9 mouse cellular contexts compared by ENCODE assay signal in the genomic region with DNA sequence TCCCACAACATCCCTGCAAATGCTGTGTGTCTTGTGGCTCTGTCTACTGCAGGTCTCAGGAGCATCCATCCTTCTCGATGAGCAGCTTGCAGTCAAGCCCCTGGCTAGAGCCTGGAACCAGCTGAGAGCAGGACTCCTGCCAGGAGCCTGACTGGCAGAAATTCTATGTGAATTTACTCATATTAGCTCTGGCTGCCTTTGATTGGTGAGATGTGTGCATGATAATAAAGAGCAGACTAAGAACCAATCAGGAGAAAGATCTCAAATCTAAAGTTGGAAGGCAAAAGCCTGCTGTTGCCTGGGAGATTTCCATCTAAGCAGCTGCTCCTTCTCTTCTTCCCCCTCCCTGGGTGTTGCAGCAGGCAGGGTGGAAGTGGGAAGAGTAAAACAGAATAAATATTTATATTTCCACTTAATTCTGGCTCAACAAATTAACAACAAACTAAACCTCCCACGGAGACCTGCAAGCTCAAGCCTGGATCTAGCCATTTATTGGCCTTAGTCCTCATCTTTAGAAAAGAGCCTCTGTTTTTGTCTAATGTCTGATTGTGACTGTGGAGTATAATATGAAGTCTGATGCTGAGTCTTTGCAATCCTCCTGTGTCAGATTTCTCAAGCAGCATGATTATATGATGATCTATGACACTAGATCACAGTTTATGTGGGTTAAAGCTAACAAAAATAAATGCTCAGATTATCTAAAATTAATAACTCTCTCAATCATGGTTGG.
DNase-seq lines count a peak whose midpoint lies in the region; ATAC-seq and TF ChIP-seq lines count a peak whose summit lies in the region.
"Had no signal": no experiment of that assay in that cellular context is flagged by ENCODE, and none has a peak within 500 bp of the region (broad histone marks: within the 10 kb centered on the region; RNA-seq: fewer than 3 reads in every experiment).

No protein-coding gene starts in this region.

- no peaks in the 10 kb centered on the region for H3K36me3 ChIP-seq in neural tube, embryonic 12.5 days
- no peaks in the 10 kb centered on the region for H3K36me3 ChIP-seq in stomach, postnatal 0 days (ENCODE audit: control insufficient read depth, insufficient read depth, low read length)
- no peaks in the 10 kb centered on the region for H3K36me3 ChIP-seq in liver, embryonic 12.5 days
- H3K36me3 ChIP-seq: heart, embryonic 15.5 days had no signal

- WGBS in neural tube, embryonic 12.5 days: 49% methylated on average over 2 of the region's 2 CpGs
- 27% methylated on average over 2 of the region's 2 CpGs for WGBS in stomach, postnatal 0 days
- WGBS in liver, embryonic 12.5 days (ENCODE audit: insufficient replicate concordance): 43% methylated on average over 2 of the region's 2 CpGs

- no peaks in the 10 kb centered on the region for H3K9me3 ChIP-seq in neural tube, embryonic 12.5 days
- no peaks in the 10 kb centered on the region for H3K9me3 ChIP-seq in stomach, postnatal 0 days (ENCODE audit: control insufficient read depth, low read length)
- no peaks in the 10 kb centered on the region for H3K9me3 ChIP-seq in liver, embryonic 12.5 days (replicated peaks)
- H3K9me3 ChIP-seq: heart, embryonic 15.5 days had no signal

- H3K4me2 ChIP-seq in neural tube, embryonic 12.5 days (replicated peaks): no peak overlapping the region
- H3K4me2 ChIP-seq in stomach, postnatal 0 days (replicated peaks; ENCODE audit: low read depth): no peak overlapping the region
- H3K4me2 ChIP-seq in liver, embryonic 12.5 days: no peak overlapping the region
- H3K4me2 ChIP-seq: heart, embryonic 15.5 days had no signal

- no peak for TF ChIP-seq EP300 in stomach, postnatal 0 days (optimal IDR thresholded peaks at IDR 0.05)

- no peak overlapping the region for H3K9ac ChIP-seq in neural tube, embryonic 12.5 days
- no peak overlapping the region for H3K9ac ChIP-seq in stomach, postnatal 0 days (ENCODE audit: low read length)
- H3K9ac ChIP-seq in liver, embryonic 12.5 days: no peak overlapping the region
- H3K9ac ChIP-seq: heart, embryonic 15.5 days had no signal

- H3K27me3 ChIP-seq in neural tube, embryonic 12.5 days (replicated peaks): no peaks in the 10 kb centered on the region
- H3K27me3 ChIP-seq in stomach, postnatal 0 days (ENCODE audit: control insufficient read depth, insufficient read depth, low read length): no peaks in the 10 kb centered on the region
- H3K27me3 ChIP-seq in liver, embryonic 12.5 days (replicated peaks): no peaks in the 10 kb centered on the region
- H3K27me3 ChIP-seq: heart, embryonic 15.5 days had no signal

- DNase-seq in neural tube, embryonic 10.5 days (ENCODE audit: extremely low spot score, low spot score): no peak
- peak; percentile 27 to 80 for DNase-seq in cerebellum, postnatal 4 days (ENCODE audit: low spot score in 2 of 2)
- peak; percentile 57 to 69 for DNase-seq in layer of hippocampus, adult 2 months (ENCODE audit: low spot score in 2 of 2)
- peak; percentile 12 for DNase-seq in lung, postnatal 14 days
- no peak for DNase-seq in stomach, postnatal 0 days (ENCODE audit: low spot score)
- DNase-seq in ovary, postnatal 36 days (ENCODE audit: low spot score): no peak

- H3K4me3 ChIP-seq in neural tube, embryonic 12.5 days: no peak overlapping the region
- peak overlapping the region; percentile 39 for H3K4me3 ChIP-seq in layer of hippocampus, adult 2 months
- H3K4me3 ChIP-seq in stomach, postnatal 0 days (ENCODE audit: low read depth, low read length): no peak overlapping the region
- no peak overlapping the region for H3K4me3 ChIP-seq in liver, embryonic 12.5 days
- H3K4me3 ChIP-seq: heart, embryonic 15.5 days had no signal

- H3K27ac ChIP-seq in neural tube, embryonic 12.5 days: no peak overlapping the region
- H3K27ac ChIP-seq in layer of hippocampus, adult 2 months: peak overlapping the region; percentile 23; the same call in 1 of the 2 replicates
- H3K27ac ChIP-seq in stomach, postnatal 0 days (replicated peaks): no peak overlapping the region
- H3K27ac ChIP-seq in liver, embryonic 12.5 days: no peak overlapping the region
- H3K27ac ChIP-seq: heart, embryonic 15.5 days had no signal

- TF ChIP-seq CTCF in layer of hippocampus, adult 2 months (conservative IDR thresholded peaks at IDR 0.05): no peak
- TF ChIP-seq CTCF in stomach, postnatal 0 days (IDR thresholded peaks at IDR 0.05; ENCODE audit: low read depth): no peak

- peak; percentile 65; the same call in 1 of the 2 replicates for ATAC-seq in neural tube, embryonic 12.5 days (ENCODE audit: low FRiP score, low read depth)
- peak; percentile 65; the same call in 1 of the 2 replicates for ATAC-seq in stomach, postnatal 0 days (ENCODE audit: low FRiP score, low TSS enrichment)
- ATAC-seq in liver, embryonic 12.5 days: no peak

- H3K4me1 ChIP-seq in neural tube, embryonic 12.5 days: no peaks in the 10 kb centered on the region
- H3K4me1 ChIP-seq in stomach, postnatal 0 days (replicated peaks; ENCODE audit: control insufficient read depth, insufficient read depth): no peaks in the 10 kb centered on the region
- no peaks in the 10 kb centered on the region for H3K4me1 ChIP-seq in liver, embryonic 12.5 days
- H3K4me1 ChIP-seq: heart, embryonic 15.5 days had no signal

Comparison
In these comparisons a context has a peak if more than half of its experiments do, and no peak if none do; other contexts are left out.
1. DNase-seq: peak in cerebellum, postnatal 4 days (2 of 2), layer of hippocampus, adult 2 months (2 of 2) and lung, postnatal 14 days (single experiment); none in neural tube, embryonic 10.5 days (single experiment), stomach, postnatal 0 days (single experiment) and ovary, postnatal 36 days (single experiment).